Mouse (Mus musculus) fibroblast of lung, adult 2 months (primary cell): Measurements from ENCODE around the gene Crybb2.

Experiments
- DNase-seq: peaks from one replicate; pipeline ENCODE4 v3.0.0-alpha.2; 2011; ENCODE audit warnings: low read depth

Gene Crybb2

GRCm38 (mm10) chr5:113030082-113030481 lies 39.8 kb downstream of the Crybb2 start:
- no peak for DNase-seq

GRCm38 (mm10) chr5:113026706-113027105 lies 43.2 kb downstream of the Crybb2 start:
- no peak for DNase-seq

- no peak for DNase-seq
These were observed 45.7 kb downstream of the Crybb2 start for GRCm38 (mm10) chr5:113024154-113024764.

- DNase-seq = no peak
These were observed 51.7 kb downstream of the Crybb2 start for GRCm38 (mm10) chr5:113018190-113018589.

- no peak for DNase-seq
These were observed 52.9 kb downstream of the Crybb2 start for GRCm38 (mm10) chr5:113017004-113017403.

GRCm38 (mm10) chr5:113015236-113016061 lies 54.5 kb downstream of the Crybb2 start, which contains the start of gene Grk3:
Gene Grk3, minus strand, starts transcription at chr5:113015791.
- no peak for DNase-seq

GRCm38 (mm10) chr5:113014808-113015235 lies 55.1 kb downstream of the Crybb2 start:
- DNase-seq = no peak

- DNase-seq = no peak
These were observed 55.7 kb downstream of the Crybb2 start for GRCm38 (mm10) chr5:113014111-113014807.

GRCm38 (mm10) chr5:113011926-113012325 lies 58.0 kb downstream of the Crybb2 start:
- no peak for DNase-seq

GRCm38 (mm10) chr5:113009183-113009820 lies 60.6 kb downstream of the Crybb2 start:
- DNase-seq = no peak

GRCm38 (mm10) chr5:113008496-113008895 lies 61.4 kb downstream of the Crybb2 start:
- no peak for DNase-seq
